Mouse (Mus musculus) lung, adult 2 months (tissue): ENCODE data around the gene Ppp4r4.
A peak's percentile ranks its signal among the peaks of the same experiment; 100 is the strongest.

Experiments used
- CTCF ChIP-seq: fragments of 200-500 bp; IDR thresholded peaks from 2 replicates; pipeline ENCODE4 v1.5.1; 2011; ENCODE audit warnings: mild to moderate bottlenecking, low read length, control low read depth; ENCODE audit not compliant: insufficient read depth
- POLR2A ChIP-seq: fragments of 200-500 bp; IDR thresholded peaks from 2 replicates; pipeline ENCODE4 v1.6.1; 2011; ENCODE audit warnings: low read depth, mild to moderate bottlenecking, control low read depth, low read length, borderline replicate concordance; ENCODE audit errors: extremely low read depth

DNA sequence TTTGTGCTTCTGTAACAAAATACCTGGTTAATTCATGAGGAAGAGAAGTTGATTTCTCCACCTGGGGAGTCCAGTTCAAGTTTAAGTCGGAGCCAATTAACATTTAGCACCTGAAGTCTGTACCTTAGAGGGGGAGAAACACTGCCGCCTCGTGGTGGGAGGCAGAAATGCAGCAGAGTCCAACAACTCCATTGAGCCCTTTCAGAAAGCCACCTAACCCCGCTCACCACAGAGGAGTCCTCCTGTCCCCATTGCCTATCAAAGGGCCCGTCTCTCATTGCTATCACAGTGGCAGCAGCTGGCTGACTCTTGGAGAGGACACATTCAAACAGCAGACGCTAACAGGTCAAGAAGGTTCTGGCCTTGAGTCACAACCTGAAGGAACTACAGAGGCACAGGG, 37.6 kb upstream of the Ppp4r4 start:
- peak; percentile 84 for TF ChIP-seq CTCF
- TF ChIP-seq POLR2A: no peak
